Mouse (Mus musculus) C2C12 (cell line): ENCODE data around the gene Cd164. TPM values are rescaled to one million over a fixed set of nuclear protein-coding genes. Genes with fewer than 3 reads are reported as not detected.

Experiments used
- H3K27me3 ChIP-seq: one replicate; pipeline ENCODE4 v1.6.1; 2011; ENCODE audit not compliant: control insufficient read depth, insufficient read depth, insufficient read length
- H3K36me3 ChIP-seq: one replicate; pipeline ENCODE4 v1.6.1; 2011; ENCODE audit not compliant: control insufficient read depth, insufficient read depth
- H3K4me3 ChIP-seq: one replicate; pipeline ENCODE4 v1.5.1; 2011; ENCODE audit warnings: mild to moderate bottlenecking, control low read depth; ENCODE audit not compliant: poor library complexity, insufficient read depth, severe bottlenecking
- H3K79me2 ChIP-seq: one replicate; pipeline ENCODE4 v1.6.1; 2011; ENCODE audit not compliant: control insufficient read depth, insufficient read depth
- H3K79me3 ChIP-seq: one replicate; pipeline ENCODE4 v1.6.1; 2011; ENCODE audit warnings: low read depth, control low read depth
- H3ac ChIP-seq: one replicate; pipeline ENCODE3; 2011; ENCODE audit warnings: low read depth; ENCODE audit not compliant: control insufficient read depth, insufficient read length
- CEBPB ChIP-seq: IDR thresholded peaks from one replicate; pipeline ENCODE4 v1.6.1; 2011; ENCODE audit warnings: low read depth, mild to moderate bottlenecking, control low read depth, moderate library complexity
- CTCF ChIP-seq: IDR thresholded peaks from one replicate; pipeline ENCODE4 v1.5.1; 2011; ENCODE audit not compliant: control insufficient read depth, insufficient read depth, insufficient read length
- FOSL1 ChIP-seq: IDR thresholded peaks from one replicate; pipeline ENCODE4 v1.8.0; 2011; ENCODE audit warnings: mild to moderate bottlenecking, low read length; ENCODE audit not compliant: poor library complexity, insufficient read depth, severe bottlenecking
- MAX ChIP-seq: IDR thresholded peaks from one replicate; pipeline ENCODE4 v1.6.1; 2011; ENCODE audit warnings: mild to moderate bottlenecking, control low read depth
- MYOD1 ChIP-seq: IDR thresholded peaks from one replicate; pipeline ENCODE4 v1.6.1; 2011; ENCODE audit warnings: low read depth; ENCODE audit not compliant: control insufficient read depth, insufficient read length
- MYOG ChIP-seq: IDR thresholded peaks from one replicate; pipeline ENCODE4 v1.6.1; 2011; ENCODE audit not compliant: control insufficient read depth, insufficient read length; ENCODE audit errors: extremely low read depth
- USF1 ChIP-seq: IDR thresholded peaks from one replicate; pipeline ENCODE4 v1.6.1; 2011; ENCODE audit warnings: low read depth, mild to moderate bottlenecking, control low read depth, moderate library complexity
- polyA plus RNA-seq: library from polyadenylated mRNA; unstranded; fragments of >200 nt; fragmentation: generic; extraction: Trizol; gene quantifications from one replicate; pipeline ENCODE4 v1.2.1, GENCODE M21; 2012; ENCODE audit warnings: missing spikeins

Gene Cd164
- polyA plus RNA-seq, 1 experiment, result 53.2 TPM

GRCm38 (mm10) chr10:41480938-41481880, 38.0 kb upstream of the Cd164 start:
- H3K27me3 ChIP-seq, result no peaks in the 10 kb centered on the region
- no peaks in the 10 kb centered on the region for H3K79me3 ChIP-seq
- no peak overlapping the region for H3ac ChIP-seq
- no peaks in the 10 kb centered on the region for H3K79me2 ChIP-seq
- H3K36me3 ChIP-seq, result peaks cover 13% of the 10 kb centered on the region
- no peak for TF ChIP-seq FOSL1
- TF ChIP-seq CTCF, result no peak
- no peak overlapping the region for H3K4me3 ChIP-seq

GRCm38 (mm10) chr10:41482446-41482845, 36.8 kb upstream of the Cd164 start:
- H3K79me3 ChIP-seq, result no peaks in the 10 kb centered on the region
- H3K4me3 ChIP-seq, result no peak overlapping the region
- H3K79me2 ChIP-seq, result no peaks in the 10 kb centered on the region
- H3K36me3 ChIP-seq, result peaks cover 13% of the 10 kb centered on the region
- H3K27me3 ChIP-seq, result no peaks in the 10 kb centered on the region
- H3ac ChIP-seq, result no peak overlapping the region
- TF ChIP-seq MYOG (no peak), CEBPB (no peak), USF1 (no peak), FOSL1 (no peak), MYOD1 (no peak), CTCF (no peak), MAX (no peak)

GRCm38 (mm10) chr10:41485778-41486177, 33.4 kb upstream of the Cd164 start:
- Histone ChIP-seq H3K27me3 (no peaks in the 10 kb centered on the region), H3K4me3 (no peak overlapping the region), H3K36me3 (peaks cover 16% of the 10 kb centered on the region), H3K79me3 (no peaks in the 10 kb centered on the region), H3K79me2 (no peaks in the 10 kb centered on the region), H3ac (no peak overlapping the region)
- TF ChIP-seq CTCF (no peak), CEBPB (no peak), USF1 (no peak), MAX (no peak), MYOD1 (no peak), MYOG (no peak), FOSL1 (no peak)

GRCm38 (mm10) chr10:41486506-41487170, 32.6 kb upstream of the Cd164 start:
- TF ChIP-seq MYOG, result no peak
- TF ChIP-seq FOSL1, result no peak
- no peak for TF ChIP-seq MYOD1
- no peak for TF ChIP-seq CEBPB
- no peak for TF ChIP-seq MAX
- no peak for TF ChIP-seq CTCF
- TF ChIP-seq USF1, result no peak
- Histone ChIP-seq H3K4me3 (no peak overlapping the region), H3K79me2 (no peaks in the 10 kb centered on the region), H3K36me3 (peaks cover 16% of the 10 kb centered on the region), H3ac (no peak overlapping the region), H3K79me3 (no peaks in the 10 kb centered on the region), H3K27me3 (no peaks in the 10 kb centered on the region)

GRCm38 (mm10) chr10:41488877-41489276, 30.3 kb upstream of the Cd164 start:
- H3K36me3 ChIP-seq, result peaks cover 16% of the 10 kb centered on the region
- peak overlapping the region; percentile 31 for H3ac ChIP-seq
- no peaks in the 10 kb centered on the region for H3K79me3 ChIP-seq
- no peak overlapping the region for H3K4me3 ChIP-seq
- no peak for TF ChIP-seq USF1
- TF ChIP-seq CEBPB, result no peak
- TF ChIP-seq CTCF, result no peak
- no peak for TF ChIP-seq MAX
- TF ChIP-seq FOSL1, result no peak
- H3K79me2 ChIP-seq, result no peaks in the 10 kb centered on the region
- no peaks in the 10 kb centered on the region for H3K27me3 ChIP-seq
